Mouse (Mus musculus): Measurements from ENCODE around the gene 4930469K13Rik. TPM values are rescaled to one million over a fixed set of nuclear protein-coding genes. Genes with fewer than 3 reads are reported as not detected.

Gene 4930469K13Rik
- polyA plus RNA-seq, 1 experiment from 2014 or later, result 0.90 TPM

GRCm38 (mm10) chr11:34050063-34050462 is 48.3 kb downstream of the 4930469K13Rik start:
- H3K4me3 ChIP-seq, result no peak overlapping the region
- H3K9me3 ChIP-seq, result no peaks in the 10 kb centered on the region
- 84% methylated on average over 1 of the region's 1 CpGs for WGBS
- no peaks in the 10 kb centered on the region for H3K4me1 ChIP-seq
- H3K4me2 ChIP-seq (replicated peaks), result no peak overlapping the region
- no peaks in the 10 kb centered on the region for H3K36me3 ChIP-seq
- H3K27me3 ChIP-seq, result no peaks in the 10 kb centered on the region
- H3K9ac ChIP-seq, result no peak overlapping the region
- H3K27ac ChIP-seq, result no peak overlapping the region
- ATAC-seq (ENCODE audit: low FRiP score, low read depth), result no peak

- no peaks in the 10 kb centered on the region for H3K36me3 ChIP-seq
- 98% methylated on average over 1 of the region's 1 CpGs for WGBS
- no peak for ATAC-seq (ENCODE audit: low FRiP score, low read depth)
These were observed 49.3 kb downstream of the 4930469K13Rik start for GRCm38 (mm10) chr11:34049125-34049379.

DNA sequence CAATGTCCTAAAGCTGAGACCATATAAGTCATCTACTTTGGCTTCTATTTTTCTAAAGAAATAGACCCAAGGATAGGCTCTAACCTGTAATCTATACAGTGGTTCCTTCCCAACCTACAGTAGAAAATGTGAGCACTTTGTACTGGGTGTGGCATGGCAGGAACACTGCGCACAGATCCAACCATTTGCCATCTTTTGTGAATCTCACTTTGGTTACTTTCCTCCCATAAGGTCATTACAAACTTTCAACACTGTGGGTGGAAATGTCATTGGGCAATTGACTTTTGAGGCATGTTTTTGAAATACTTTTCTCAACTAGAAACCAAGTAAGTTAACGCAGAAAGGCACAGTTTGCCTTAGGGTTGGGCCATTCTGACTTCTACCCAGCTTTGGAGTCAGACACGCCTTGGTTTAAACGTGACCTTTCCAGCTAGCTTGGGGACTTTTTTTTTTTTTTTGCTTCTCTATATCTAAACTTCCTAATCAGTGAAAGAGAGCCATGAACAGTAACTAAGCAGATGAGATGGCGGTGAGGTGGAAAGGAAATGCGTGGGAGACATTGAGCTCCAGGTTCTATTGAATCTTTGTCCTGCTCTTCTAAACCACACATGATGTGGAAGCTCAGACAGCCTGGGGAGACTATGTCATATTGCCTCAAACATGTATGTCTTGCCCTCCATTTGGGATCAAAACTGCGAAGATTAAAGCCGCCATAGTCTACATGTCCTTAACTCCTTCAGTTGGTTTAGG is 49.8 kb downstream of the 4930469K13Rik start:
- H3K27ac ChIP-seq, result no peak overlapping the region
- H3K36me3 ChIP-seq, result no peaks in the 10 kb centered on the region
- H3K27me3 ChIP-seq, result no peaks in the 10 kb centered on the region
- 90% methylated on average over 8 of the region's 8 CpGs for WGBS
- H3K9ac ChIP-seq, result no peak overlapping the region
- no peak overlapping the region for H3K4me2 ChIP-seq (replicated peaks)
- H3K4me1 ChIP-seq, result no peaks in the 10 kb centered on the region
- H3K9me3 ChIP-seq, result no peaks in the 10 kb centered on the region
- no peak for ATAC-seq (ENCODE audit: low FRiP score, low read depth)
- no peak overlapping the region for H3K4me3 ChIP-seq

More at GRCm38 (mm10) chr11:34049125-34049379, 49.3 kb downstream of the 4930469K13Rik start:
- no peak overlapping the region for H3K27ac ChIP-seq
- H3K4me2 ChIP-seq (replicated peaks), result no peak overlapping the region
- H3K9me3 ChIP-seq, result no peaks in the 10 kb centered on the region
- no peak overlapping the region for H3K4me3 ChIP-seq
- H3K4me1 ChIP-seq, result no peaks in the 10 kb centered on the region
- H3K9ac ChIP-seq, result no peak overlapping the region
- H3K27me3 ChIP-seq, result no peaks in the 10 kb centered on the region

DNA sequence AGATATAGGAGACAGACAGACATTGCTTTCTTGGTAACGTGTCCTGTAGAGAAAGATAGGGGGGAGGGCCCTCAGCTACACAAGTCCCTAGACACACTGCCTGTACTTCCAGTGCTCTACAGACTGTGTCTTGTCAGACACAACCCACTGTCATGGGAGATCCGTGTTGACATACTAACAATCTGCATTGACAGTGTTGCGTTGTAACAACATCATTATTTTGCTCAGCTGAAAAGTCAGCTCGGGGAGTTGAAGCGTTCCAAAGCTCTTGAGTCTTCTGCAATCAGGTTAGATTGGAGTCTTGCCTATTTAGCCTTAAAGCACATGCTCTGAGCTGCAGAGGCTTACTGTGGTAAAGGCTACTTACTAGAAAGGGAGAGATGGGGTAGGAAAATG is 50.8 kb downstream of the 4930469K13Rik start:
- no peak; the same call in 1 of the 2 replicates for ATAC-seq (ENCODE audit: low FRiP score, low read depth)
- no peaks in the 10 kb centered on the region for H3K27me3 ChIP-seq
- 82% methylated on average over 5 of the region's 5 CpGs for WGBS
- H3K36me3 ChIP-seq, result no peaks in the 10 kb centered on the region
- no peak overlapping the region for H3K4me2 ChIP-seq (replicated peaks)
- H3K27ac ChIP-seq, result no peak overlapping the region
- H3K9ac ChIP-seq, result no peak overlapping the region
- no peaks in the 10 kb centered on the region for H3K4me1 ChIP-seq
- no peak overlapping the region for H3K4me3 ChIP-seq
- no peaks in the 10 kb centered on the region for H3K9me3 ChIP-seq

DNA sequence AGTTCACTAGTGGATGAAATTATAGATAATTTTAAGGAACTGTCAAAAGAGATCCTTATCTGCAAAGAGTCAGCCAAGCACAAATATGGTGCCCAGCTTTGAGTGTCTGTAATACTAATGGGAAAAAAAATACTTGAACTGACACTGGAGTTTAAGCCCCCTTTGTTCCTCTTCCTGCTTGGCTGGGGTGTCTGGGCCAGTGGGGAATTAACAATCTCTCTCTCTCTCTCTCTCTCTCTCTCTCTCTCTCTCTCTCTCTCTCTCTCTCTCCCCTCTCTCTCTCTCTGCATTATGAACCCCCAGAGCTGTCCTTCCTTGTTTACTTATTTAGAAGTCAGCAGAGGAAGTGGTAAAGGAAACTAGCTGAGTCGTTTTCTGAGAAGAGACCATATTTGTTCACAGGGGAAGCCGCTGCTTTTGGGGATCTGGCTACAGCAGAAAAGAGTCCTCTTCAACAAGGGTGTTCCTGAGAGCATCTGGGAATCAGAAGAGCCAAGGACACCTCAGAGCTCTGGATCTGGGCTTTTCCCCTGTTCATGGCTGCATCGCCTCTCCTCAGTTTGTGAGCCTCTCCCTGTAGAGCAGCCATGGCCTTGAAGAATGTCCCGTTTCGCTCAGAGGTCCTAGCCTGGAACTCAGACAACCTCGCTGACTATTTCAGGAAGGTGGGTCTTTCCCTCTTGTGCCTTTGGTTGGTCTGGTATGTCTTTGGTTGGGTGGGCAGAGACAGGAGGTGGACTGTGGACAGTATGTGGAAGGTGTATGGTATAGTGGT is 51.4 kb downstream of the 4930469K13Rik start, which contains the start of gene Lcp2:
TSS of gene Lcp2 (plus strand) at position 154 of the 775 bp plus-strand sequence.
- no peak within 1 kb of the TSS for H3K4me3 ChIP-seq
- H3K4me2 ChIP-seq (replicated peaks), result no peak within 1 kb of the TSS
- H3K4me1 ChIP-seq, result no peaks in the 10 kb centered on the region
- no peaks in the 10 kb centered on the region for H3K9me3 ChIP-seq
- ATAC-seq (ENCODE audit: low FRiP score, low read depth), result no peak
- H3K9ac ChIP-seq, result no peak within 1 kb of the TSS
- H3K36me3 ChIP-seq, result no peaks in the 10 kb centered on the region
- WGBS, result 83% methylated on average over 6 of the region's 6 CpGs
- H3K27ac ChIP-seq, result no peak within 1 kb of the TSS
- no peaks in the 10 kb centered on the region for H3K27me3 ChIP-seq

DNA sequence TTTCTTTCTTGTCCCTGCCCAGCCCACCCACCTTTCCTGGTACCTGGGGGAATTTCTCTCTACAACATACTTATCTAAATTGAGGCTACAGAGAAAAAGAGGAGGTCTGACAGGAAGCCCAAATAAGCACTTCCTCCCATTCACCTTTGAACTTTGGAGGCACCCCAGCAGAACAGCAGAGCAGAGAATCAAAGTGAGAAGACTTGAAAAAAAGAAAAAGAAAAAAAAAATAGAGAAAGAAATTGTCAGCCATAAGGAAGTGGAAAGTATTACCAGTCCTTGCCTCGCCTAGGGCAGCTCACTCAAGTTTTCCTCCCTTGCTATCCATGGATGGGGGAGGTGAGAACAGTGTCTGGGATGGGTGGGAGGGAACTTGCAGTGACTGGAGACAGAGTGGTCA is 55.5 kb downstream of the 4930469K13Rik start:
- Histone ChIP-seq H3K36me3 (no peaks in the 10 kb centered on the region), H3K9me3 (no peaks in the 10 kb centered on the region), H3K27me3 (no peaks in the 10 kb centered on the region), H3K9ac (no peak overlapping the region), H3K4me3 (no peak overlapping the region), H3K4me2 (replicated peaks) (no peak overlapping the region), H3K27ac (no peak overlapping the region), H3K4me1 (no peaks in the 10 kb centered on the region)
- 53% methylated on average over 1 of the region's 1 CpGs for WGBS
- ATAC-seq (ENCODE audit: low FRiP score, low read depth), result no peak

DNA sequence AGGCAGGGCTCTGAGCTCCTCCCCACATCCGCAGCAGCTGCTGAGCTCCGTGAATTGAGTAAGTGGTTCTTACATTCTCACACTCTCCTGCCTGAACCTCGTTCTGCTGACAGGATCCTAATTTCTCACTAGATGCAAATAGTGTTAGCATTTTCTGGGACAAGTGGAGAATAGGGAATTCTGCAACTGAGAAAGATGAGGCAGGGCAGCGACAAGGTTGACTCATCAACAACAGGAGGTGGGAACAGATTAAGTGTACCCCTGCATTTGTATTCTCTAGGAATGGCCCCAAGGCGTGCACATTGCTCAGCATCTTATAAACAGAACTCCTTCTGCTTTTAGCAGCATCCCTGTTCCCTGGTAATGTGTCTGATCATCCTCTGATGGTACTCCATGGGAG is 58.3 kb downstream of the 4930469K13Rik start:
- H3K36me3 ChIP-seq, result no peaks in the 10 kb centered on the region
- no peak overlapping the region for H3K4me2 ChIP-seq (replicated peaks)
- 84% methylated on average over 5 of the region's 5 CpGs for WGBS
- no peaks in the 10 kb centered on the region for H3K27me3 ChIP-seq
- no peak overlapping the region for H3K9ac ChIP-seq
- no peak overlapping the region for H3K27ac ChIP-seq
- no peak for ATAC-seq (ENCODE audit: low FRiP score, low read depth)
- H3K9me3 ChIP-seq, result no peaks in the 10 kb centered on the region
- no peak overlapping the region for H3K4me3 ChIP-seq
- H3K4me1 ChIP-seq, result no peaks in the 10 kb centered on the region

DNA sequence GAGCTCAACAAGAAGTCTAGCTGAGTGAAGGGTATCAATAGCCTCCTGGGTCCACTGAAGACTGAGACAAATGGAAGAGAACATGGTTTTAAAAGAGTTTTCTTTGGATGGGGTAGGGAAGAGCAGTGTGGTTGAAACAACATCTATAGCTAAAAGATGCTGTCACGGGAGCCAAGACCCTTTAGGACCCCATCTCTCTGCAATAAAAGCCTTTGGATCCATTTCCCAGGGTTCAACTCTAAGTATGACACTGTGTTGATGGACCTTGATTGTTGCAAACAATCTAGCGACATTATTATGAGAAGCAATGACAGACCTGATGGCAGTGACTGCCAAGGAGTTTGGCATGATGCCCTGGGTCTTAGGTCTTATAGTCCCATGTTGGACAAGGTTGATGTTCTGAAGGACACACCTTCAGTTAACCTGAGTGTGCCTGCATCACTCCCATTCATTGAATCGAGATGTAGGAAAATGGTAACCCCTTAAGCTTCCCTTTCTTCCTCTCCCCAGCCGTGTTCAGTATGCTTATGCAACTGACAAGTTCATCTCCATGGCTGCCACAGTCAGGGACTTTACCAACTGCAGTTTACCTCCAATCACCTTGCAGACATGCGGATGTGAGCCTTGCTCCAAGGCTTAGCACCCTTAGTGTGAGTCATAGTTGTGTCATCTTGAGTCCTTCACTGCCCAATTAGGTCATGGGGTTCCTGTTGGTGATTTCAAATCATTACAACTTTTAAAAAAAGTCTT is 62.3 kb downstream of the 4930469K13Rik start:
- Histone ChIP-seq H3K27ac (no peak overlapping the region), H3K4me1 (no peaks in the 10 kb centered on the region), H3K27me3 (no peaks in the 10 kb centered on the region), H3K9ac (no peak overlapping the region), H3K9me3 (no peaks in the 10 kb centered on the region), H3K36me3 (no peaks in the 10 kb centered on the region), H3K4me3 (no peak overlapping the region), H3K4me2 (replicated peaks) (no peak overlapping the region)
- no peak for ATAC-seq (ENCODE audit: low FRiP score, low read depth)
- 85% methylated on average over 5 of the region's 5 CpGs for WGBS

DNA sequence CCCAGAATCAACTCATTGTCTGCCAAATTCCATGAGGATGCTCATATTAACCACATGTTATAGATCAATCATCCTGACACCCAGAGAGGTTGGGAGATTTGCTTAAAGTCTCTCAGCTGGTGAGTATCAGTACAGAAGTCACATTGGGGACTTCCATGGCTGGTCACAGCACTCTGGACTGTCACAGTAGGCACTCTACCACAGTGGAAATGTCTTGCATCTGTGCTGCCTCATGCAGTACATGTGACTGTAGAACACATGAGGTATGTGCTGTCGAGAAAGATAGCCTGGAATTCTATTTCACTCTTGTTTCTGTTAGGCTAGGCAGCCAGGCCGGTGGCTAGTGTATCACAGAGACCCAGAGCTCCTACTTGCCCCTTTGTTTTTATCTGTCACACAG is 63.6 kb downstream of the 4930469K13Rik start:
- Histone ChIP-seq H3K9ac (no peak overlapping the region), H3K4me1 (no peaks in the 10 kb centered on the region), H3K9me3 (no peaks in the 10 kb centered on the region), H3K27ac (no peak overlapping the region), H3K36me3 (no peaks in the 10 kb centered on the region), H3K4me2 (replicated peaks) (no peak overlapping the region), H3K4me3 (no peak overlapping the region), H3K27me3 (no peaks in the 10 kb centered on the region)
- ATAC-seq (ENCODE audit: low FRiP score, low read depth), result no peak
- WGBS, result 75% methylated on average over 2 of the region's 2 CpGs

GRCm38 (mm10) chr11:34034008-34034505 is 64.3 kb downstream of the 4930469K13Rik start:
- Histone ChIP-seq H3K36me3 (no peaks in the 10 kb centered on the region), H3K27me3 (no peaks in the 10 kb centered on the region), H3K27ac (no peak overlapping the region), H3K4me1 (no peaks in the 10 kb centered on the region; the same call in 1 of the 2 replicates), H3K9me3 (no peaks in the 10 kb centered on the region), H3K9ac (no peak overlapping the region), H3K4me2 (replicated peaks) (no peak overlapping the region), H3K4me3 (no peak overlapping the region)
- no peak for ATAC-seq (ENCODE audit: low FRiP score, low read depth)
- WGBS, result 92% methylated on average over 5 of the region's 5 CpGs

DNA sequence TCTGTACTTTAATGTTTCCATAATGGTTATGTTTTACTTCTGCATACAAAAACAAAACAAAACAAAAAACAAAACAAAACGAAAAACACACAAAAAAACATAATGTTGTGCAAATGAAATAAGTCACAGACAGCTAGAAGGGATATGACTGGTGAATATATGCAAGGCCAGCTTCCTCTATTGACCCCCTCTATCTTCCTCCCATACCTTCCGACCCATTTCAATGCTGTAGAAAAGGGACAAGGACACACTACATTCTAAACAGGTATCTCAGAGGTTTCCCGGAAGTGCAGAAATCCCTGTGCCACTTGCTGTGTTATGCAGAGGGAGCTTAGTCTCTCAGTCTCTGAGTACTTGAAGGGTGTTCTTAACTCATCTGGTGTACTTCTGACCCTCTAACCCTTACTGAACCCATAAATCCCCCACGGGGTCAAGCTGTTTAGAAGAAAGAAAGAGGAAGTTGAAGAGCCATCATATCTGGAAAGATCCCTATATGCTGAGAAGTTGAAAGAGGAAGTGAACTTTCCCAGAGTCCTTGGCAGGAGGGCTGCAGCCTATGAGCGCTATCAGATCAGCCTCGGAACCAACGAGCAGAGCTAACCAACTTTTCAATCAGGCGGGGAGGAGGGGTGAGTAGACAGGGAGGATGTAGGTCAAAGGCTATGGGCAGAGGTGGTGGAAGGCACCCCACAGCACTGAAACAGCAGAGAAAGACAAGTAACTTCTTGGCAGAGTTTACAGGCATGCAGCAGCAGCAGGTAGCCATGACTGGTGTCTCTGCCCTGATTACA is 67.1 kb downstream of the 4930469K13Rik start:
- no peaks in the 10 kb centered on the region for H3K36me3 ChIP-seq
- H3K27ac ChIP-seq, result no peak overlapping the region
- H3K4me3 ChIP-seq, result no peak overlapping the region
- WGBS, result 65% methylated on average over 8 of the region's 8 CpGs
- no peaks in the 10 kb centered on the region; the same call in 1 of the 2 replicates for H3K4me1 ChIP-seq
- no peak overlapping the region for H3K4me2 ChIP-seq (replicated peaks)
- no peaks in the 10 kb centered on the region for H3K9me3 ChIP-seq
- H3K27me3 ChIP-seq, result no peaks in the 10 kb centered on the region
- no peak for ATAC-seq (ENCODE audit: low FRiP score, low read depth)
- no peak overlapping the region for H3K9ac ChIP-seq
